Mouse (Mus musculus) B cell, adult 2 months (primary cell): Measurements from ENCODE around the gene Zswim5.

Source experiments
- DNase-seq, 2 experiments: peaks; one replicate each; pipeline ENCODE4 v3.0.0; 2022

The Zswim5 gene

GRCm38 (mm10) chr4:116928006-116928651 is 51.0 kb downstream of the Zswim5 start:
- no peak for DNase-seq

GRCm38 (mm10) chr4:116939585-116939984 is 62.4 kb downstream of the Zswim5 start:
- no peak for DNase-seq

- DNase-seq = no peak
Observed at GRCm38 (mm10) chr4:116942695-116943094, 65.5 kb downstream of the Zswim5 start.

- DNase-seq = no peak
Observed at GRCm38 (mm10) chr4:116944055-116944454, 66.9 kb downstream of the Zswim5 start.

GRCm38 (mm10) chr4:116951642-116952041 is 74.5 kb downstream of the Zswim5 start:
- peak; percentile 8 to 12 for DNase-seq

- DNase-seq = no peak
Observed at GRCm38 (mm10) chr4:116954951-116955350, 77.8 kb downstream of the Zswim5 start.

GRCm38 (mm10) chr4:116976503-116976902 is 99.3 kb downstream of the Zswim5 start:
- no peak for DNase-seq

- no peak for DNase-seq
Observed at GRCm38 (mm10) chr4:116985681-116986080, 108.5 kb downstream of the Zswim5 start.

GRCm38 (mm10) chr4:116986400-116987121 is 109.4 kb downstream of the Zswim5 start:
- peak; percentile 53 to 61 for DNase-seq

- DNase-seq = no peak
Observed at GRCm38 (mm10) chr4:116987122-116987456, 109.9 kb downstream of the Zswim5 start.

- DNase-seq = no peak
Observed at GRCm38 (mm10) chr4:116989731-116990130, 112.6 kb downstream of the Zswim5 start.

GRCm38 (mm10) chr4:116991366-116991765 is 114.2 kb downstream of the Zswim5 start:
- DNase-seq = peak; percentile 84 to 85

- DNase-seq = peak; percentile 96 to 98
Observed at GRCm38 (mm10) chr4:116993672-116994621, 116.8 kb downstream of the Zswim5 start, which contains the start of gene Urod. Gene Urod (minus strand): TSS chr4:116994413.

- peak; percentile 60 to 63 for DNase-seq
Observed at GRCm38 (mm10) chr4:116995131-116995797, 118.1 kb downstream of the Zswim5 start, which contains the start of gene Hectd3. Gene Hectd3 (plus strand): TSS chr4:116995317.

GRCm38 (mm10) chr4:116995798-116996135 is 118.6 kb downstream of the Zswim5 start:
- DNase-seq = peak; percentile 54 to 55

- DNase-seq = no peak
Observed at GRCm38 (mm10) chr4:116999513-117000154, 122.5 kb downstream of the Zswim5 start.

- DNase-seq = no peak
Observed at GRCm38 (mm10) chr4:117001957-117002356, 124.8 kb downstream of the Zswim5 start.

- peak; percentile 48 to 51 for DNase-seq
Observed at GRCm38 (mm10) chr4:117002543-117003521, 125.7 kb downstream of the Zswim5 start.

- DNase-seq = peak; percentile 42 to 44
Observed at GRCm38 (mm10) chr4:117004649-117005048, 127.5 kb downstream of the Zswim5 start.

- no peak for DNase-seq
Observed at GRCm38 (mm10) chr4:117005611-117006400, 128.6 kb downstream of the Zswim5 start.
